Mouse (Mus musculus) CH12F3 (cell line): ENCODE data around the gene Osbpl6.

Source experiments
- in situ Hi-C: fragments of 300-500 bp; cut with MboI; formaldehyde crosslinking; loops from 2 replicates; pipeline ENCODE4 v1.14.3; 2020; ENCODE audit warnings: low sequenced_read_pairs

The Osbpl6 gene

GRCm38 (mm10) chr2:76622316-76622715, 216.0 kb downstream of the Osbpl6 start:
- in situ Hi-C loops = loop anchor here (25.0 kb wide), 1 partner anchor 260 kb away; the partner anchor contains the start of genes Cyct and Rbm45

GRCm38 (mm10) chr2:76630293-76630692, 224.0 kb downstream of the Osbpl6 start:
- in situ Hi-C loops = no loop called here

- in situ Hi-C loops = no loop called here
These were observed 225.3 kb downstream of the Osbpl6 start for GRCm38 (mm10) chr2:76631600-76631999.

- in situ Hi-C loops = no loop called here
These were observed 233.3 kb downstream of the Osbpl6 start for GRCm38 (mm10) chr2:76639637-76640036.

- in situ Hi-C loops = no loop called here
These were observed 237.5 kb downstream of the Osbpl6 start for GRCm38 (mm10) chr2:76643801-76644200.

- in situ Hi-C loops = no loop called here
These were observed 241.1 kb downstream of the Osbpl6 start for GRCm38 (mm10) chr2:76647441-76647869.

GRCm38 (mm10) chr2:76647883-76648570, 241.7 kb downstream of the Osbpl6 start, which contains the start of the genes Prkra and Pjvk:
Prkra (minus strand) TSS chr2:76648015.
Pjvk (plus strand) TSS chr2:76648476.
- in situ Hi-C loops = no loop called here

GRCm38 (mm10) chr2:76648666-76649141, 242.4 kb downstream of the Osbpl6 start:
- in situ Hi-C loops = no loop called here
